Mouse (Mus musculus) large intestine, adult 2 months (tissue): ENCODE results near the gene Nes. TPM values are rescaled to one million over a fixed set of nuclear protein-coding genes. Genes with fewer than 3 reads are reported as not detected.

Source experiments
- DNase-seq: peaks from one replicate; pipeline ENCODE4 v3.0.0-alpha.2; 2012; ENCODE audit warnings: low read depth, low spot score
- WGBS: fragments of 180-500 bp; shearing (Covaris S2); methylation state at CpG from one replicate; pipeline ENCODE4 v1.1.7; 2018; 5-methylcytosine and 5-hydroxymethylcytosine counted together
- polyA plus RNA-seq: library from polyadenylated mRNA; depleted of rRNA; stranded (reverse); fragments of >200 nt; gene quantifications from 2 replicates; pipeline ENCODE4 v1.2.3, GENCODE M21; 2012; rRNA removed

Nes gene
- polyA plus RNA-seq = 0.87 and 1.4 TPM in 2 replicates

DNA sequence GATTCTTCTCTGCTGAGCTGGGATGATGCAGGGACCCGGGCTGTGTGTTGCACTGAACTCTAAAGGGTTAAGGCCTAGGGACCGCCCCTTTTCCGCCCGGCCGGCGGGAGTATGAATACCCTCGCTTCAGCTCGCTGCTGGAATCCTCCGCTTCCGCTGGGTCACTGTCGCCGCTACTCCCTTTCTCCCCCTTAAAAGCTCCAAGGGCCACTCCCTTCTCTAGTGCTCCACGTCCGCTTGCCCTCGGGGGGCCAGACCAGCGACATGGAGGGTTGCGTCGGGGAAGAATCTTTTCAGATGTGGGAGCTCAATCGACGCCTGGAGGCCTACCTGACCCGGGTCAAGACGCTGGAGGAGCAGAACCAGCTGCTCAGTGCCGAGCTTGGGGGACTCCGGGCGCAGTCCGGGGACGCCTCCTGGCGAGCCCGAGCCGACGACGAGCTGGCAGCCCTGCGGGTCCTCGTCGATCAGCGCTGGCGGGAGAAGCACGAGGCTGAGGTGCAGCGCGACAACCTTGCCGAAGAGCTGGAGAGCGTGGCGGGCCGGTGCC, at the start of gene Nes:
TSS of gene Nes (plus strand) at position 140 of the 550 bp plus-strand sequence.
- WGBS = under 1% methylated on average over 44 of the region's 44 CpGs
- no peak for DNase-seq

DNA sequence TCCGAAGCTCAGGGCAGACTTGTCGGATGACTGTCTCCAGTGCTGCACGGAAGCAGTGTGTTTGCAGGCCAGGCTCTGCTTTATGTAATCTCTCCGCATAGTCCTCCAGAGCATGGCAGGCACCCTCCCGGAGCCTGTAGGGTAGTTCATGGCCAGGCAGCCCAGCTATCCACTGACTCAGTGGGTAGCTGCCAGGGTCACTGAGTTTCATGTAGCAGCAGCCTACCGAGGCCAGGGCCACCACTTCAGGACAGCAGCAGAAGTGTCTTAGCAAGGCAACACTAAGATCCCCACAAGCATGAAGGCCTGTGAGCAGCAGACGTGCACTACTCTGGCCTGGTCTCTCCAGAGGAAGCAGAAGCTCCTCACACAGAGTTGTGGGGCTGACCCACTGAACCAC, 45.9 kb upstream of the Nes start:
- 86% methylated on average over 7 of the region's 7 CpGs for WGBS
- DNase-seq = no peak

DNA sequence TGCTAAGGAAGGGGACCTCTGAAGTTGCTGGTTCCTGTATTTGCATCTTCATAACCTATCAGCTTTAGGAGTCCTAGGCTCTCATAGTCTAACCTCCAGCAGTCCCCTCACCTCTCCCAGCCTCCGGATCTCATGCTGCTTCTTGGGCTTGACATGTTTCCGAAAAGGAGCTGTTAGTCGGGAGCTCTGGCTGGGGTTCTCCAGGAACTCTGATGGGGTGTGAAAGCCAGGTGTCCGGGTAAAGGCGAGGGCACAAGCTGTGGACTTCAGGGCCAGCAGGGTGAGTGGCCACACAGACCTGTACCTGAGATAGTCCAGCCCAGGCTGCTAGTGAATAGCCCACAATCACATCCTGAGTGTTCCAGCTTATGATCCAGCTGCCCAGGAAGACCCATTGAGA, 43.4 kb upstream of the Nes start:
- no peak for DNase-seq
- WGBS = 84% methylated on average over 5 of the region's 5 CpGs

DNA sequence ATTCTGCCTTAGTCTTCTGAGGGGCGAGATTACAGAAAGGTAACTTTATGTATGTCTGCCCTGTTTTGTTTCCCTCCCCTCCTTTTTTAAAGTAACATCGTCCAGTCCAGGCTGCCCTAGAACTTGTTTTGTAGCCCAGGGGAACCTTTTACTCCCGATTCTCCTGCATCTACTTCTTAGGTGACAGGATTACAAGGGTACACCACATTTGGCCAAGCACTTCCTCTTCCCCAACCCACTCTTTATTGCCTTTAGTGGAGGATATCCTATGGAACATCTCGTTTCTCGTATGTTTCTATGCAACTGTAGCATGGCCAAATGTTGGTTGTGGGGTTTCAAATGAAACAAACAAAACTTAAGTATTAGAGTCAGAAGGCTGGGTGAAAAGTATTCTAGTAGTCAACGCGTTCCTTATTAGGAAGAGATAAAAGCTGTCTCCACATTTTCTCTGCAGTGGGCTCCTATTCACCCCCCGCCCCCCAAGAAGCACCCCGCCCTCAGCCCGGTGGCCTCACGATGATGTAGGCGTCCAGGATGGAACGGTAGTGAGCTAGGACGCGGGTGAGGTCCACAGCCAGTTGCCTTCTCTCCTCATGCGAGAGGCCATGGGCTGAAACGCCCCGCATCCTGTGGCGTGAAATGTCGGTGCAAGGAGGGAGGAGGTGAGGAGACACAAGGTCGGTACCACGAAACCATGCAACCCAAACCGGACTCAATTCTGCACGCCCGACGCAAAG, 41.4 kb upstream of the Nes start:
- DNase-seq = no peak
- 1% methylated on average over 26 of the region's 26 CpGs for WGBS

DNA sequence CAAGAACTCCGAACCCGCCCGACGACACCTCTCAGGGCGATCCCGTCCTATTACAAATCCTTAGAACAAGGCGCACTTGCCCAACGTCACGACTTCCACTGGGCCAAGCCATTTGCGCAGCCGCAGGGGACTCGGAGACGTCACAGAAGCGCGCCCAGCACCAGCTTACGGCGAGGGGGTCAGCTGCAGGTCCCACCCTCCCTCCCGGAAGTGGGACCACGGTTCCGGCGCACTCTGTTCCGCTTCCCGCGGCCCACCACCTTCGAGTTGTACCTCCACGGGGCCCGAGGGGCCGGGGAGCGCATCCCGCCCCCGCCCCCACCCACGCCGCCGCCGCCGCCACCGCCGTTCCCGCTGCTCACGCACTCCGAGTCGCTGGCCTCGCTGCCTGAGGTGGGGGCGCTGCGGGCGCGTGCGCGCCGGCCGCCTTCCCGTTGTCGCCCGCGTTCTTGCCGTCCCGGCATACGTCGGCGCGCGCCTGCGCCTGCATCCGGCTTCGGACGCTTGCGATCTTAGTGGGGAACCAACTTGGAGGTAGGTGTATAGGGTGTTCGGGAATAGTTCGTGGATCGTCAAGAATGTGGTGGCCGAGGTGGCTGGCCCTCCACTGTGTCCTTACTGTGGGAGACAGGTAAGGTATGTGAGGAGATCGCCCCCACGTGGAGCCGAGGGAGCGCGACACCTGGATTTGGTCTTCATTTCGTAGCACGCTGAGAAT, 40.6 kb upstream of the Nes start, which contains the start of the genes Isg20l2 and Rrnad1:
TSS of gene Isg20l2 (plus strand) at position 237 of the 718 bp plus-strand sequence.
TSS of gene Rrnad1 (minus strand) at position 640 of the 718 bp plus-strand sequence.
- WGBS = under 1% methylated on average over 77 of the region's 78 CpGs
- DNase-seq = peak; percentile 81

DNA sequence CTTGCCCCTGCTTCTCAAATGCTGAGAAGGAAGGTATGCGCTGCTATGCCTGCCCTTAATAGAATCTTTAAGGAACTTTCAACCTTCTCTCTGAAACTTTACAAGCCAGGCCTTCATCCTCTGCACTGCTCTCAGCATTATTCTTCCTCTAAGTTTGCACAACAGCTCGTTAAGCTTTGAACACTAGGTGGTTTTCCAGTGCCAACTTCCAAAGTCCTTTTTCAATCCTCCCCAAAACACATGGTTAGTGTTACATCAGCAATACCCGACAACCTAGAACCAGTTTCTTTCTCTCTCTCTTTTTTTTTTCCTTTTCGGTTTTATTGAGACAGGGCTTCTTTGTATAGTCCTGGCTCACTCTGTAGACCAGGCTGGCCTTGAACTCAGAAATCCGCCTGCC, 36.9 kb upstream of the Nes start:
- no peak for DNase-seq
- 45% methylated on average over 5 of the region's 5 CpGs for WGBS

DNA sequence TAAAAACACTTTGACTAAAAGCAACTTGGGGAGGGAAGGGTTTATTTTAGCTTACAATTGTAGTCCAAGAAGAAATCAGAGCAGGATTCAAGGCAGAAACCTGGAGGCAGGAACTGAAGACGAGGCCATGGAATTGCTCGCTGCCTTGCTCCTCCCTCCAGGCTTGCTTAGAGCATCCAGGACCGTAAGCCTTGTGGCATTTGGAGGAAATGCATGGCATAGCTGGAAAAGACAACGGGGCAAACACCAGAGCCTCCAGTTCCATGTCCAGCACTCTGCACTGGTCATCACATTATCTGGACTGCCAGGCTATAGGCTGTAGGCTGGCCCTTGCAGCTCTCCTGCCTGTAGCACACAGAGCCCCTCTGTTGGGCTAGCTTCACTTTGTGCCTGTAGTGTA, 36.4 kb upstream of the Nes start:
- 46% methylated on average over 4 of the region's 4 CpGs for WGBS
- no peak for DNase-seq

DNA sequence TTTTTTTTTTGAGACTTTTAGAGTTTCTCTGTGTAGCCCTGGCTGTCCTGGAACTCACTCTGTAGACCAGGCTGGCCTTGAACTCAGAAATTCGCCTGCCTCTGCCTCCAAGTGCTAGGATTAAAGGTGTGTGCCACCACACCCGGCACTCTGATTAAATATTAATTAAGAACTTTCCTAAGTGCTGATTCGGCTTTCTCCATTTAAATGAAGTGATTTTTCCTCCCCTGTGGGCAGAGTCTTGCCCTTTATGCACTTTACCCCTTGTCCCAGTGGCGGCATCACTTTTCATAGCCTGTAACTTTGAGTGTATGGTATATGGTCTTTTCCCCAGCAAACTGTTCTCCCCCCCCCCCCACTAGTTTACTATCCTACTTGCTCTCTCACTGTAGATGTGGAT, 35.7 kb upstream of the Nes start:
- 53% methylated on average over 4 of the region's 4 CpGs for WGBS
- no peak for DNase-seq

DNA sequence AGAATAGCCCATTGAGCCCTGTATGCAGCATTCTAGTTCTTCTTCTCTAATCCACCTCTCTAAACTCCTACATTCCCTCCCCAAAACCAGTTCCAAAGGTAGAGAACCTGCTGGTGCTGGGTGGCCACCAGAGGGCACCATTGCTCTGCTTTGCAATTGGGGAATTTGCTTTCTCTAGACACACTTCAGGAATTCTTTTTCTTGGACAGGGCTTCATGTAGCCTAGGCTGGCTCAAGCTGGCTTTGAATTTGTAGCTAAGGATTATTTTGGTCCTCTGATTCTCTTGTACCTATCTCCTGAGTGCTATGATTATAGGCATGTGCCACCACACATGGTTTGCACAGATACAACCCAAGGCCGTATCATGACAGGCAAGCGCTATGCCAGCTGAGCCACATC, 35.1 kb upstream of the Nes start:
- DNase-seq = no peak
- 95% methylated on average over 2 of the region's 2 CpGs for WGBS

DNA sequence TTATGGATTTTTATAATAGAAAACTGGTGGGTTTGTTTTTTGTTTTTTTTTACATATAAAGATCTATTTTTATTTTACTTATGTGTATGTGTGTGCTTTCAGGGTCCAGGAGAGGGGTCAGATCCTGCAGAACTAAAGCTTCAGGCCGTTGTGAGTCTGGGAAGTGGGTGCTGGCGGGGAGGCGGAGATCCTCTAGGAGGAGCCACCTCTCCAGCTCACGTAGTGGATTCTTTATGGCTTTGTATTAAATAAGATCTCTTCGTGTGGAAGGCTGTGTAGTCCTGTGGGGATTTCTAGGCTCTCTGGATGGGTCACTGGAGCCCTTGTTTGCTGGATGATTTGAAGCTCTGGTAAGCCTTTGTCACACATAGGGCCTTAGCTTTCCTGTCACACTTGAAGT, 30.3 kb upstream of the Nes start:
- no peak for DNase-seq
- WGBS = 67% methylated on average over 5 of the region's 5 CpGs

DNA sequence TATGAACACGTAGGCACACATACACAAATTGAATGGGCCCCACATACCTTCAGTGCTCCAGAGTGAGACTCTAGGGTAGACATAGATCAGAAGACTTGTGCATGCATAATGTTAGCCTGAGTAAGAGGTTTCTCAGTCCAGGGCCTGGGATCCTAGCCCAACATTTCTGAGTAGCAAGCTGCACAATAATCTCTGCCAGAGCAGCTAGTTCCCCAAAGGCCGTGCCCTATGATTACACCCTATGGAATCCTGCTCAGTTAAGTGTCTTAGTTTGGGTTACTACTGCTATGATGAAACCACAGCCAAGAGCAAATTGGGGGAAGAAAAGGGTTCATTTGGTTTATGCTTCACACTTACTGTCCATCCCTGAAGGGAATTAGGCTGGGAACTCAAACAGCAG, 28.4 kb upstream of the Nes start:
- 91% methylated on average over 2 of the region's 2 CpGs for WGBS
- no peak for DNase-seq

DNA sequence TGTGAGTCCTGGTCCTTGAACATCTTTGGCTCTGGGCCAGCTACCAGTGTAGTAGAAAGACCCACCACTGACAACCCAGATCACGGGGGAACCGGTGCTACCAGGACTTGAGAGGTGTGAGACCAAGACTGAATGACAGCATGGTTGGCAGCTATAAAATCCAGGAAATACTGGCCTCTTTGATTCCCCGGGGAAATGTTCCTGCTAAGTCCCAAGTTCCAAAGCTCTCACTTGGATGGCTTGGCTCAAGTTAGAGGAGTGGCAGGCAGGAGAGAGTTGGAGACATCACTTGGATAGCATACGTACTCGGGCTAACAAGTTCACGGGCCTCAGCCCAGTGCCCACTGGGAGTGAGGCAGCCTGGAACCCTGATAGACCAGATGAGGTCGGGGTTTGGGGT, 27.3 kb upstream of the Nes start:
- WGBS = 56% methylated on average over 7 of the region's 7 CpGs

DNA sequence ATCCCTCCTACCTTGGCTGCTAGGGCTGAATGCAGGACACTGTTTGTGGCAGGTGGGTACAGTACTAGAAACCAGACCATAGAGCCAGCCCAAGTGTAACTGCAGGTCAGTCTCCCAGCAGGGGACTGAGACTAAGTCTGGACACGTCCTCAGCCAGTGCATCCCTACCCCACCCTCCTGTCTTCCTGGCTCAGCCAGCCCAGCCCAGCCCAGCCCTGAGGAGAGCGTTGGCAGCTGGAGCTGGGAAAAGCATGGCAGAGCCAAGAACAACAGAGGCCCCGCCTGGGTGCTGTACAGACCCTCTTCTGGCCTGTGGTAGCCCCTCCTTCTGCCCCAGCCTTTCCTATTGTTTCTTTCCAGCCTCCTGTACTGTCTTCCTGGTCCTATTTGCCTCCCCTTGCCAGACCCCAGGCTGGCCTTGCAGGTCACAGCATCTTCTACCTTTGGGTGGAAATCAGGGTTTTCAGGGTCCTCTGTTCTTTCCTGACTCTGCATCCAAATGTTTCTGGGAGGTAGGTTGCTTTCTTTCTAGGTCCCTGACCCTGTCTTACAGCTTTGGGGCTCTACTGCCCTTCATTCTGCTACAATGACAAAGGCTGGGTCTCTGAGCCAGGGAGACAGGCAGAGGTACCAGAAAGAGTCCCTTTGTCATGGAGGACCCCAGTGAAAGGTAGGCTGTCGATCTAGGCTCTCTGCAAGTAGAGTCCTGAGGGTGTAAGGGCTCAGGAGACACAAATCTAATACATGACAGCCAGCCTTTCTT, 25.9 kb upstream of the Nes start:
- WGBS = 18% methylated on average over 4 of the region's 4 CpGs
- DNase-seq = no peak

More for the DNA sequence above, 27.3 kb upstream of the Nes start:
- no peak for DNase-seq

DNA sequence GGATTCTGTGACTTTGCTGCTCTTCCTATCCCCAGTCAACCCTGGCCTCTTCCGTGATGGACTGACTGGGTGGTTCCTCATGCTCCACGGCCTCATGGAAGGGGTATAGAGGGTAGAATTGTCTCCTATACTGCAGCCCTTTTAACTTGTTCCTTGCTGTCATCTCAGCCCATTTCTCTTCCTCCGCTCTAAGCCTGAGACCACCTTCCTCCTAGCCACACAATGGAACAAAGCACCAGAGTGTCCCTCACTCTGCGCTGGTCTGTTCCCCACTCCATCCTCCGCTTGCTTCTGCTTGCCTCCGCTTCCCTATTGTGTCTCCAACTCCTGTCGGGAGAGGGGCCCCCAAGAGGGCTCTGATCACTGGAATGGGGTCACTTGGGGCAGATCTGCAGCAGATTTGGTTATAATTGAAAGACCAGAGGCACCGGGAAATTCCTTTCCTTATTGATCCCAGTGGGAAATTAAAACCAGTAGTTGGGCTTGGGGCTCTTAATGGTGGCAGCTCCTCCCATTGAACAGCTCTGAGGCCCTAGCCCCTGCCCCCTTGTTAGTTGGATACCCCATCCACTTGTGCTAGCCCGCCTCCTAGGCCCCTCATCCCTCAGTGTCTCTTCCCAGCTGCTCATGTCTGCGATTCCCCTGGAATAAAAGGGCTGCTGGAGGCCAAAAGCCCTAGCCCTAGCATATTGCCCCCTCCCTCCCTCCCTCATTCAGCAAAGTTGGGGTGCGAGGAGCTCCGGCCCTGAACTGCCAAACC, 24.9 kb upstream of the Nes start:
- WGBS = 63% methylated on average over 12 of the region's 12 CpGs
- DNase-seq = no peak

DNA sequence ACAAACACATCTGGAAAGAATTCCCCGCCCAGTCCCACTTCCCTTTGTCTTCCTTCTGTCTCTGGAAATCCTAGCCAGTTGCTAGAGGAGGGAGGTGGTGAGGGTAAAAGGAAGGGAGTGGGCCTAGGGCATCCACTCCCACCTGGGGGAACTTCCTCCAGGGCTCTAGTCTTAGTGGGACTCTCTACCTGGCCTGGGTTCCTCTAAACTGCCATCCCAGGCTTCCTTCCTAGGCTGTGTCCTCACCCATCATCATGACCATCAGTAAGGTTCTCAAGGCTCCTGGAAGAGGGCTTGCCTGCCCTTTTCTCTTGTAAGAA, 24.4 kb upstream of the Nes start:
- WGBS = 55% methylated on average over 1 of the region's 1 CpGs
- no peak for DNase-seq

DNA sequence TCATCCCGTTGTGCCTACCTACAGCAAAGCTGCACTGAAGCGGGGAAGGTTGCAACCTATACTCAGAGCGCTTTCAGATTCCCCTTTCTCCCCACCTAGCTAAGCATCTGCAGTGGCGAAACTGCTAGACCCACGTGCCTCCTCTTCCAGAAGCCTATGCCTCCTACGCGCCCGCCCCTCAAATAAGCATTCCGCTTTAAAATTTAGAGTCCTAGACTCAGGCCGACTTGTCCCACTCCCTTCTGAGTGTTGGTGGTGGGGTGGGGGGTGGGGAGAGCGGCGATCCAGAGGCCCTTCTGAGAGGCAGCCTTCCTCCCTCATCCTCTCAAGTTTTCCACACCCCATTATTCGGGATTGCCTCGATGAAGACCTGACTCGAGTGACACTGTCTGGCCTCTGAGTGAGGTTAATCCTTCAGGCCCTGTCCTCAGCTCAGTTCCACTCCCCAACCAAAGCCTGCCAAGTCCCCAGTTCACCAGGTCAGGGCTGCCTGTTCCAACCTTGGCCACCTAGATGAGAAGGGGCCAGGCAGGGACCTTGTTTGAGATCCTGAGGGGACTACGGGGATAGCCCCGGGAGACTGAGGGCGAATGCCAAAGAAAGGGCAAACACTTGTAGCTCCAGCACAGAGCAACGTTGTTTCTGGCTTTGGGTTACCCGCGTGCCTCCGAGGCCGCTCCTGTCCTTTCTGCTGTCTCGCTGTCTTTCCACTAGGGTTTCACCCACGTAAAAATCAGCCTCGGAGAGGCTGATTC, 23.6 kb upstream of the Nes start:
- DNase-seq = no peak
- 16% methylated on average over 26 of the region's 26 CpGs for WGBS

DNA sequence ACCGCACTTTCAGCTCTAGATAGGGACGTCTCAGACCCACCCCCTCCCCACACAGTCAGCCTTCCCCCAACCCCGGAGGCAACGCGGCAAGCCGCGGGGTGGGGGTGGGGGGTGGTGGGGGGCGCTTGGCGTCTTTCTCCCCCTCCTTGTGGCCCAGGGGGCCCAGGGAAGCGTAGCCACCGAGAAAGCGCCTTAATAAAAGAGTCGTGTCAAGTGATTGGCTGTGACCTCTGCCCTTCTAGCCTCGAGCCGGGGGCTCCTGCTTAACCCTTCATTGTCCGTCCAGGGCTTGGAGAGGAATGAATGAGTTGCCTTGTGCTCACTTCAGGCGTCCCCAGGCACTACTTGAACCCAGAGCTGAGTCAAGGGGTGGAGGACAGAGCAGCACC, 23.1 kb upstream of the Nes start:
- WGBS = 3% methylated on average over 17 of the region's 17 CpGs
- no peak for DNase-seq

DNA sequence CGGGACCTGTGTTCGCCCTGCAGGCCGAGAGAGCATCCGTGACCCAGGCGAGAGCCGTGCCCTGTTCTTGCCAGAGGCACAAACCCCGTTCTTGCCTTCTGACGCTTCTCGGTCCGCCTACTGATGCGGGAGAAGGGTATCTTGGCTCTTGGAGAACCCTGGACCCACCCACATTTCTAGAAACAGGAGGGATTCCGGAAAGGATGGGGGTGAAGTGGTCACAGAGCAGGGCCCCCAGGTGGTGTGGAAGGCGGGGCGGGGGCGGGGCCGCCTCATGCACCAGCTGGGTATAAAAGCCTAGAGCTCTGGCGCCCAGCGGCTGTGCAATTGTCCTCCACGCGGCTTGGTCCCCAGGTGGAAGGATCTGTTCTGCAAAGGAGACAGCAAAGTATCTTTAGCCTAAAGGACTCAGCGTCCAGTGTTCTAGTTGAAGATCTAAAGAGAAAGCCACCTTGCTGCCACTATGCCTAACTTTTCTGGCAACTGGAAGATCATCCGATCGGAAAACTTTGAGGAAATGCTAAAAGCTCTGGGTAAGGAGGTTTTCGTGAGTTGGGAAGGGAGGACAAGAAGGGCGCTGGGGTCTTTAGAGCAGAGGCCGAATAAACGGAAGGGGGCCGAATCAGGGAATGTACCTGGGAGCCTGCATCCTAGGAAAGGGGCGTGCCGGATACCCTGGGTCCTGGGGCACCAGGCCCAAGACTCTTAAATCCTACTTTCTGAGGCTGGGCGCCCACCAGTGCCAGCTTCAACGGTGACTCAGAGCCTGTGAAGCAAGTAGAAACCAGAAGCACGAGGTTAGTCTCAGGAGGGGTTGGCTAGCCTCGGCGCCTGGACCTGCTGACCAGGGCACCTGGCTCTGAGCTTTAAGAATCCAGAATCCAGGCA, 22.3 kb upstream of the Nes start, which contains the start of gene Crabp2:
TSS of gene Crabp2 (plus strand) at position 289 of the 888 bp plus-strand sequence.
- WGBS = 6% methylated on average over 35 of the region's 35 CpGs
- DNase-seq = no peak
